Comparison of ENCODE assay signal across 29 mouse cellular contexts in the genomic region with DNA sequence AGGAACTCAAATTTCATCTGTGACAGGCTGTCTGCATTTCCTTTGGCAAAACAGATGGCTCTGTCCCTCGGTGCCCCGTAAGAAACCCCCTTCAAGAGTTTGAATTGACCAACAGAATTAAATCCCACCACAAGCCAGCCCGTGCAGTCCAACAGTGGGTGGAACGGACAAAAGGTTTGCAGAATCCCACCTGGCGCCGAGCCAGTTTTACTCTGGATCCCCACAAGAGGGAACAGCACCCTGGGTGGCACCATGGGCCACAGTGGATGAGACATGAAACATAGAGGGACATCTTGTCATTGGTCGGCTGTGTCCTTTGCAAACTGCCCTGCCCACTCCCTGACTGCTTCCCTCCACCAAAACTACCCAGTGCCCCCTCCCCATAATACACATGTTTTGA.
DNase-seq lines count a peak whose midpoint lies in the region; ATAC-seq lines count a peak whose summit lies in the region.
"Had no signal": no experiment of that assay in that cellular context is flagged by ENCODE, and none has a peak within 500 bp of the region (broad histone marks: within the 10 kb centered on the region; RNA-seq: fewer than 3 reads in every experiment).

No protein-coding gene starts in this region.

- H3K4me2 ChIP-seq in forebrain, embryonic 14.5 days (ENCODE audit: low read length) = no peak overlapping the region
- no peak overlapping the region for H3K4me2 ChIP-seq in forebrain, embryonic 13.5 days
- no peak overlapping the region for H3K4me2 ChIP-seq in limb, embryonic 15.5 days
- H3K4me2 ChIP-seq: hindbrain, embryonic 12.5 days; limb, embryonic 13.5 days; liver, embryonic 12.5 days; neural tube, embryonic 15.5 days; stomach, embryonic 15.5 days had no signal

- DNase-seq in forebrain, embryonic 14.5 days (ENCODE audit: low spot score) = peak; percentile 11
- no peak for DNase-seq in limb, embryonic 10.5 days (ENCODE audit: low spot score)
- DNase-seq in testis, postnatal 10 days (ENCODE audit: low spot score) = peak; percentile 68
- DNase-seq in testis, postnatal 14 days (ENCODE audit: low spot score) = no peak
- no peak for DNase-seq in heart, postnatal 25 days (ENCODE audit: low spot score)
- DNase-seq: adrenal gland, adult 2 months; adrenal gland, postnatal 36 days; B cell, adult 2 months; cerebellum, adult 9-11 months; forebrain, postnatal 0 days; heart, postnatal 14 days; kidney, adult 8-10 months; layer of hippocampus, adult 9-11 months; liver, postnatal 0 days; midbrain, embryonic 14.5 days; thymus, adult 2 months; thymus, postnatal 36 days had no signal

- H3K27me3 ChIP-seq in forebrain, embryonic 14.5 days (replicated peaks; ENCODE audit: control insufficient read depth, insufficient read depth, low read length) = no peaks in the 10 kb centered on the region
- no peaks in the 10 kb centered on the region for H3K27me3 ChIP-seq in forebrain, embryonic 13.5 days
- H3K27me3 ChIP-seq in limb, embryonic 15.5 days = no peaks in the 10 kb centered on the region
- H3K27me3 ChIP-seq in limb, embryonic 10.5 days (ENCODE audit: low read depth, poor library complexity, severe bottlenecking) = no peaks in the 10 kb centered on the region
- H3K27me3 ChIP-seq: hindbrain, embryonic 12.5 days; limb, embryonic 13.5 days; liver, embryonic 12.5 days; neural tube, embryonic 15.5 days; stomach, embryonic 15.5 days had no signal

- H3K36me3 ChIP-seq in forebrain, embryonic 14.5 days (ENCODE audit: control insufficient read depth, insufficient read depth, low read length) = 0 out of 2 replicates have a peak, but pooled peaks cover 6% of the 10 kb centered on the region
- H3K36me3 ChIP-seq in forebrain, embryonic 13.5 days (ENCODE audit: poor library complexity, severe bottlenecking) = peaks cover 5% of the 10 kb centered on the region
- H3K36me3 ChIP-seq in limb, embryonic 15.5 days = no peaks in the 10 kb centered on the region
- no peaks in the 10 kb centered on the region for H3K36me3 ChIP-seq in limb, embryonic 10.5 days
- H3K36me3 ChIP-seq: forebrain, embryonic 10.5 days; liver, embryonic 12.5 days had no signal

- no peaks in the 10 kb centered on the region for H3K4me1 ChIP-seq in forebrain, embryonic 14.5 days (ENCODE audit: control insufficient read depth, insufficient read depth, low read length)
- H3K4me1 ChIP-seq in forebrain, embryonic 13.5 days = no peaks in the 10 kb centered on the region
- H3K4me1 ChIP-seq in limb, embryonic 15.5 days = peaks cover 5% of the 10 kb centered on the region; the same call in 1 of the 2 replicates
- H3K4me1 ChIP-seq in limb, embryonic 10.5 days = no peaks in the 10 kb centered on the region
- H3K4me1 ChIP-seq: forebrain, embryonic 10.5 days; hindbrain, embryonic 12.5 days; limb, embryonic 13.5 days; liver, embryonic 12.5 days; neural tube, embryonic 15.5 days; stomach, embryonic 15.5 days had no signal

- H3K4me3 ChIP-seq in forebrain, embryonic 14.5 days (ENCODE audit: low read depth, low read length) = no peak overlapping the region
- H3K4me3 ChIP-seq in forebrain, embryonic 13.5 days = no peak overlapping the region
- H3K4me3 ChIP-seq in limb, embryonic 15.5 days = no peak overlapping the region
- no peak overlapping the region for H3K4me3 ChIP-seq in limb, embryonic 10.5 days
- H3K4me3 ChIP-seq: forebrain, embryonic 10.5 days; hindbrain, embryonic 12.5 days; limb, embryonic 13.5 days; liver, embryonic 12.5 days; neural tube, embryonic 15.5 days; stomach, embryonic 15.5 days had no signal

- no peak overlapping the region for H3K9ac ChIP-seq in forebrain, embryonic 14.5 days (ENCODE audit: low read length)
- H3K9ac ChIP-seq in forebrain, embryonic 13.5 days = no peak overlapping the region
- H3K9ac ChIP-seq in limb, embryonic 15.5 days = no peak overlapping the region
- H3K9ac ChIP-seq: forebrain, postnatal 0 days; hindbrain, embryonic 12.5 days; limb, embryonic 13.5 days; liver, embryonic 12.5 days; liver, postnatal 0 days; neural tube, embryonic 15.5 days; stomach, embryonic 15.5 days had no signal

- 75% methylated on average over 7 of the region's 7 CpGs for WGBS in forebrain, embryonic 14.5 days
- WGBS in forebrain, embryonic 13.5 days = 72% methylated on average over 7 of the region's 7 CpGs
- 73% methylated on average over 7 of the region's 7 CpGs for WGBS in limb, embryonic 15.5 days
- WGBS in limb, embryonic 10.5 days = 91% methylated on average over 7 of the region's 7 CpGs

- no peaks in the 10 kb centered on the region for H3K9me3 ChIP-seq in forebrain, embryonic 14.5 days (replicated peaks; ENCODE audit: control insufficient read depth, low read length)
- no peaks in the 10 kb centered on the region for H3K9me3 ChIP-seq in forebrain, embryonic 13.5 days (replicated peaks)
- no peaks in the 10 kb centered on the region for H3K9me3 ChIP-seq in limb, embryonic 15.5 days
- H3K9me3 ChIP-seq in limb, embryonic 10.5 days (replicated peaks) = no peaks in the 10 kb centered on the region
- H3K9me3 ChIP-seq: forebrain, embryonic 10.5 days; hindbrain, embryonic 12.5 days; limb, embryonic 13.5 days; liver, embryonic 12.5 days; neural tube, embryonic 15.5 days; stomach, embryonic 15.5 days had no signal

- intact Hi-C loops in heart, postnatal 25 days (cut with DNase I) = loop anchor here (5.0 kb wide), 1 partner anchor 74 kb away; the partner anchor contains the start of gene Crebbp

- no peak overlapping the region for H3K27ac ChIP-seq in forebrain, embryonic 14.5 days (ENCODE audit: low read depth, low read length)
- no peak overlapping the region for H3K27ac ChIP-seq in forebrain, embryonic 13.5 days
- H3K27ac ChIP-seq in limb, embryonic 15.5 days = 0 out of 2 replicates have a peak overlapping the region, but pooled peaks have one; percentile 50
- no peak overlapping the region for H3K27ac ChIP-seq in limb, embryonic 10.5 days
- H3K27ac ChIP-seq: forebrain, embryonic 10.5 days; hindbrain, embryonic 12.5 days; kidney, postnatal 0 days; limb, embryonic 13.5 days; liver, embryonic 12.5 days; macrophage; neural tube, embryonic 15.5 days; stomach, embryonic 15.5 days had no signal

- no peak for ATAC-seq in forebrain, embryonic 14.5 days
- no peak for ATAC-seq in forebrain, embryonic 13.5 days
- no peak for ATAC-seq in limb, embryonic 15.5 days (ENCODE audit: insufficient number of reproducible peaks, low FRiP score, low TSS enrichment, low read depth)
- ATAC-seq: activated CD4-positive, CD25-positive, alpha-beta regulatory T cell, adult 4 months; forebrain, postnatal 0 days; intestine, embryonic 16.5 days; liver, embryonic 12.5 days; liver, postnatal 0 days had no signal

Comparison
In these comparisons a context has a peak if more than half of its experiments do, and no peak if none do; other contexts are left out.
1. DNase-seq: peak in forebrain, embryonic 14.5 days (single experiment) and testis, postnatal 10 days (single experiment); none in limb, embryonic 10.5 days (single experiment), testis, postnatal 14 days (single experiment) and heart, postnatal 25 days (single experiment).